Mouse (Mus musculus) spleen, adult 2 months (tissue): Measurements from ENCODE around the gene Zfp326.

Source experiments
- CTCF ChIP-seq: fragments of 200-500 bp; IDR thresholded peaks from 2 replicates; pipeline ENCODE4 v1.5.1; 2011; ENCODE audit warnings: mild to moderate bottlenecking, inconsistent platforms; ENCODE audit not compliant: insufficient read depth, insufficient read length, insufficient replicate concordance; ENCODE audit errors: extremely low read depth
- POLR2A ChIP-seq: fragments of 200-500 bp; IDR thresholded peaks from 2 replicates; pipeline ENCODE4 v1.6.1; 2011; ENCODE audit warnings: low read depth, low read length, inconsistent platforms

GRCm38 (mm10) chr5:105911498-105911897, 35.1 kb downstream of the Zfp326 start:
- TF ChIP-seq POLR2A (no peak), CTCF (no peak)
